Mouse (Mus musculus) embryonic fibroblast, embryonic 13.5 days (primary cell): ENCODE measurements at regions not wholly inside any gene's neighbourhood (a gene's known extent, or its start where the extent isn't known, plus 50 kb on each side); places are given as distances from the start of the nearest gene placed in this dataset.

Source experiments
- H3K27ac ChIP-seq: 2 replicates; pipeline ENCODE4 v1.5.1; 2012; ENCODE audit warnings: low read length, control low read depth, inconsistent platforms; ENCODE audit not compliant: insufficient read depth
- H3K4me1 ChIP-seq: 2 replicates; pipeline ENCODE4 v1.6.1; 2011; ENCODE audit warnings: low read length; ENCODE audit not compliant: control insufficient read depth, insufficient read depth
- H3K4me3 ChIP-seq: 2 replicates; pipeline ENCODE4 v1.5.1; 2011; ENCODE audit warnings: mild to moderate bottlenecking, control low read depth, low read length; ENCODE audit not compliant: insufficient read depth
- CTCF ChIP-seq: IDR thresholded peaks from 2 replicates; pipeline ENCODE4 v1.5.1; 2011; ENCODE audit warnings: mild to moderate bottlenecking, control low read depth, low read length, moderate library complexity, borderline replicate concordance; ENCODE audit not compliant: insufficient read depth
- POLR2A ChIP-seq: IDR thresholded peaks from 2 replicates; pipeline ENCODE4 v1.6.1; 2011; ENCODE audit warnings: low read depth, mild to moderate bottlenecking, control low read depth, low read length, moderate library complexity

DNA sequence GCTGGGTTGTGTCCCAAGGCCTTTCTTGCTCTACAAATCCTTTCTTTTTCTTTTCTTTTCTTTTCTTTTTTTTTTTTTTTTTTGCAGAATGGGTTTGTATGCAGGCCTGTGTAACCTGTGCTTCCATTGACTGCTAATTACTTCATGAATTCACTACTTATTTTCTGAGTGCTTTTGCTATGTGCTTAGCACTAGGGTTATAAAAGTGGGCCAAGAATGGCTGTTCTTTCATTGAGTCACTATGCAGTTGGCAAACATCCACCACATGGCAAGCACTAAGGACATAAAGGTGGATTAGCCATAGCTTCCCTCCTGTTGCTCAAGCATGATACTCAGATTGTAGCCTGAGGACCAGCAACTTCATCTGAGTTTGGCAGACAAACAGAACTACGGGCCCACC is 1641.8 kb upstream of the Gm7489 start:
- Histone ChIP-seq H3K4me1 (no peaks in the 10 kb centered on the region), H3K27ac (no peak overlapping the region), H3K4me3 (no peak overlapping the region)
- TF ChIP-seq CTCF (no peak), POLR2A (no peak)
